Mouse (Mus musculus): ENCODE measurements around the gene Htra1. TPM values are rescaled to one million over a fixed set of nuclear protein-coding genes. Genes with fewer than 3 reads are reported as not detected.

The Htra1 gene
- total and polyA plus RNA-seq, 3 experiments, result not detected

DNA sequence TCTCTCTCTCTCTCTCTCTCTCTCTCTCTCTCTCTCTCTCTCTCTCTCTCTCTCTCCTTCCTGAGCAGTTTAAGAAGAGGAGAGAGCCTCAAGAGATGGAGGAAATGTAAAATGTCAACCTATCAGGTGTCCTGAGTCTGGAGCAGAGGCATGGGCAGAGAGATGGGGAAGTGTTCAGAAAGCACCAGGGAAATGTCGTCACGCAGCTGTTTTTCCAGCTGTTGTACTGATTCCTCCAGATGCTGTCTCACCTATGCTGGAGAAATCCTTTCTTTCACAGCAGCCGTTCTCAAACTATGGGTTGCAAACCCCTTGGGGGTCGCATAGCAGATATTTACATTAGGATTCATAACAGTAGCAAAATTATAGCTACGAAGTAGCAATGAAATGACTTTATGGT, 30.5 kb downstream of the Htra1 start:
- no peak for DNase-seq (ENCODE audit: low read depth, low spot score)
- no peak for TF ChIP-seq CTCF (IDR thresholded peaks at IDR 0.05 in 2 of 3, conservative IDR thresholded peaks at IDR 0.05 in 1 of 3; ENCODE audit: control insufficient read depth in 1 of 3, insufficient read depth in 1 of 3, low read depth in 2 of 3, low read length in 3 of 3, poor library complexity in 1 of 3, severe bottlenecking in 1 of 3)
- no peak for TF ChIP-seq POLR2A (IDR thresholded peaks at IDR 0.05; ENCODE audit: control insufficient read depth in 1 of 2, insufficient read depth in 1 of 2, low read depth in 1 of 2, low read length in 2 of 2, poor library complexity in 1 of 2)
- TF ChIP-seq JUND (IDR thresholded peaks at IDR 0.05; ENCODE audit: low read depth, low read length), result no peak
- no peak for TF ChIP-seq MXI1 (IDR thresholded peaks at IDR 0.05; ENCODE audit: low read depth, low read length)
- TF ChIP-seq BHLHE40 (IDR thresholded peaks at IDR 0.05; ENCODE audit: borderline replicate concordance, low read depth, low read length), result no peak
- TF ChIP-seq HCFC1 (IDR thresholded peaks at IDR 0.05; ENCODE audit: low read depth, low read length), result no peak
- no peak for TF ChIP-seq MAX (IDR thresholded peaks at IDR 0.05; ENCODE audit: low read length)
- no peak for TF ChIP-seq GABPA (IDR thresholded peaks at IDR 0.05; ENCODE audit: low read depth, low read length)
- no peak for TF ChIP-seq ZNF384 (IDR thresholded peaks at IDR 0.05; ENCODE audit: low read depth, low read length)
- no peak for TF ChIP-seq SMC3 (IDR thresholded peaks at IDR 0.05; ENCODE audit: low read depth, low read length)
- TF ChIP-seq ELF1 (IDR thresholded peaks at IDR 0.05; ENCODE audit: low read depth, low read length), result no peak
- TF ChIP-seq MAZ (IDR thresholded peaks at IDR 0.05; ENCODE audit: low read depth, low read length), result no peak
- no peak for TF ChIP-seq NELFE (IDR thresholded peaks at IDR 0.05; ENCODE audit: low read depth, low read length)
- TF ChIP-seq KAT2A (conservative IDR thresholded peaks at IDR 0.05; ENCODE audit: low read depth, low read length), result no peak
- TF ChIP-seq UBTF (IDR thresholded peaks at IDR 0.05; ENCODE audit: borderline replicate concordance, insufficient read depth, low read depth, low read length), result no peak
- TF ChIP-seq MAFK (IDR thresholded peaks at IDR 0.05; ENCODE audit: borderline replicate concordance, low read depth, low read length), result no peak
- no peak for TF ChIP-seq MEF2A (IDR thresholded peaks at IDR 0.05; ENCODE audit: extremely low read depth, insufficient replicate concordance, low read depth, low read length, poor library complexity, severe bottlenecking)
- no peak for TF ChIP-seq EP300 (IDR thresholded peaks at IDR 0.05; ENCODE audit: low read depth in 1 of 2, low read length in 2 of 2)
- Histone ChIP-seq H3K27me3 (ENCODE audit: control insufficient read depth in 1 of 2, insufficient read depth in 2 of 2, low read length in 2 of 2) (no peaks in the 10 kb centered on the region), H3K36me3 (ENCODE audit: control insufficient read depth in 1 of 2, insufficient read depth in 2 of 2, low read length in 2 of 2) (no peaks in the 10 kb centered on the region), H3K9me3 (replicated peaks; ENCODE audit: insufficient read depth, low read length) (no peaks in the 10 kb centered on the region), H3K27ac (ENCODE audit: control insufficient read depth, low read depth, low read length) (no peak overlapping the region), H3K9ac (ENCODE audit: control insufficient read depth, low read depth, low read length, poor library complexity, severe bottlenecking) (no peak overlapping the region), H3K4me1 (ENCODE audit: control insufficient read depth in 1 of 2, insufficient read depth in 2 of 2, low read length in 2 of 2) (no peaks in the 10 kb centered on the region), H3K4me3 (ENCODE audit: control insufficient read depth in 1 of 2, insufficient read depth in 1 of 2, low read depth in 2 of 2, low read length in 2 of 2) (no peak overlapping the region), H3K79me2 (ENCODE audit: control insufficient read depth, insufficient read depth, low read length, poor library complexity) (no peaks in the 10 kb centered on the region)

DNA sequence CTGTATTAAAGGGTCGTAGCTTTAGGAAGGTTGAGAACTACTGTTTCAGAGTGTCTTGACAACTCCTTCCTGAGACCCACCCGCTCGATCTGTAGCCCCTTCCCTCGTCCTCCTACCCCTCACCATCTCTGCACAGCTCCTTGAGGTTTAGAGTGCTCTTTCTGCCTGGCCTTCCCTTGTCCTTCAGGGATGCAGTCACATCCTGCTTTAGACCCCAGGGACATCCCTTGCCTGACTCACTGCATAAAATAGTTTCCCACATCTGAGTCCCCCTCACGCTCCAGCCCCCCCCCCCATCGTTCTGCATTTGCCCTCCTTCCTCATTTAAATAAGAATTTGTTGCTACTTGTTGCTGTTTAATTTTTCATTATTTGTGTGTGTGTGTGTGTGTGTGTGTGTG, 31.0 kb downstream of the Htra1 start:
- TF ChIP-seq UBTF (IDR thresholded peaks at IDR 0.05; ENCODE audit: borderline replicate concordance, insufficient read depth, low read depth, low read length) (no peak), E2F4 (IDR thresholded peaks at IDR 0.05; ENCODE audit: borderline replicate concordance, low read depth, low read length) (no peak), KAT2A (conservative IDR thresholded peaks at IDR 0.05; ENCODE audit: low read depth, low read length) (no peak), SIN3A (IDR thresholded peaks at IDR 0.05; ENCODE audit: low read length) (no peak), ZKSCAN1 (IDR thresholded peaks at IDR 0.05; ENCODE audit: low read depth, low read length) (no peak), MAZ (IDR thresholded peaks at IDR 0.05; ENCODE audit: low read depth, low read length) (no peak), ZMIZ1 (IDR thresholded peaks at IDR 0.05; ENCODE audit: low read depth, low read length) (no peak), POLR2AphosphoS5 (IDR thresholded peaks at IDR 0.05; ENCODE audit: borderline replicate concordance, low read depth, low read length) (no peak), MAFK (IDR thresholded peaks at IDR 0.05; ENCODE audit: borderline replicate concordance, low read depth, low read length) (no peak), CTCF (IDR thresholded peaks at IDR 0.05 in 2 of 3, conservative IDR thresholded peaks at IDR 0.05 in 1 of 3; ENCODE audit: control insufficient read depth in 1 of 3, insufficient read depth in 1 of 3, low read depth in 2 of 3, low read length in 3 of 3, poor library complexity in 1 of 3, severe bottlenecking in 1 of 3) (no peak), GABPA (IDR thresholded peaks at IDR 0.05; ENCODE audit: low read depth, low read length) (no peak), MYB (IDR thresholded peaks at IDR 0.05; ENCODE audit: low read depth, low read length) (no peak), MXI1 (IDR thresholded peaks at IDR 0.05; ENCODE audit: low read depth, low read length) (no peak), EP300 (IDR thresholded peaks at IDR 0.05; ENCODE audit: low read depth in 1 of 2, low read length in 2 of 2) (no peak), MYC (IDR thresholded peaks at IDR 0.05; ENCODE audit: low read depth, low read length) (no peak), ELF1 (IDR thresholded peaks at IDR 0.05; ENCODE audit: low read depth, low read length) (no peak), GATA1 (IDR thresholded peaks at IDR 0.05; ENCODE audit: low read depth, low read length) (no peak), HCFC1 (IDR thresholded peaks at IDR 0.05; ENCODE audit: low read depth, low read length) (no peak)
- Histone ChIP-seq H3K9ac (ENCODE audit: control insufficient read depth, low read depth, low read length, poor library complexity, severe bottlenecking) (no peak overlapping the region), H3K27ac (ENCODE audit: control insufficient read depth, low read depth, low read length) (no peak overlapping the region), H3K27me3 (ENCODE audit: control insufficient read depth in 1 of 2, insufficient read depth in 2 of 2, low read length in 2 of 2) (no peaks in the 10 kb centered on the region), H3K4me3 (ENCODE audit: control insufficient read depth in 1 of 2, insufficient read depth in 1 of 2, low read depth in 2 of 2, low read length in 2 of 2) (no peak overlapping the region), H3K9me3 (replicated peaks; ENCODE audit: insufficient read depth, low read length) (no peaks in the 10 kb centered on the region), H3K4me1 (ENCODE audit: control insufficient read depth in 1 of 2, insufficient read depth in 2 of 2, low read length in 2 of 2) (no peaks in the 10 kb centered on the region), H3K79me2 (ENCODE audit: control insufficient read depth, insufficient read depth, low read length, poor library complexity) (no peaks in the 10 kb centered on the region), H3K36me3 (ENCODE audit: control insufficient read depth in 1 of 2, insufficient read depth in 2 of 2, low read length in 2 of 2) (no peaks in the 10 kb centered on the region)
- DNase-seq (ENCODE audit: low read depth, low spot score), result no peak
